Mouse (Mus musculus) brown adipose tissue, adult 24 weeks (tissue): Measurements from ENCODE around the gene Mgat5. TPM values are rescaled to one million over a fixed set of nuclear protein-coding genes. Genes with fewer than 3 reads are reported as not detected.

ENCODE experiments used
- H3K27ac ChIP-seq: fragments of 200-500 bp; replicated peaks from 2 replicates; pipeline ENCODE4 v1.5.1; 2012; ENCODE audit warnings: low read depth, mild to moderate bottlenecking, low read length
- H3K4me1 ChIP-seq: fragments of 200-500 bp; 2 replicates; pipeline ENCODE4 v1.6.1; 2012; ENCODE audit warnings: low read length, mixed read lengths; ENCODE audit not compliant: control insufficient read depth, insufficient read depth, insufficient read length
- H3K4me3 ChIP-seq: fragments of 200-500 bp; 2 replicates; pipeline ENCODE4 v1.5.1; 2012; ENCODE audit warnings: low read depth, mild to moderate bottlenecking, low read length, moderate library complexity; ENCODE audit not compliant: insufficient read depth
- polyA plus RNA-seq: library from polyadenylated mRNA; stranded (reverse); fragments of >200 nt; gene quantifications from 2 replicates; pipeline ENCODE4 v1.2.4, GENCODE M21; 2012; ENCODE audit not compliant: missing spikeins, insufficient read depth, insufficient read length

Gene Mgat5
- polyA plus RNA-seq, 1 experiment: 2.7 TPM

DNA sequence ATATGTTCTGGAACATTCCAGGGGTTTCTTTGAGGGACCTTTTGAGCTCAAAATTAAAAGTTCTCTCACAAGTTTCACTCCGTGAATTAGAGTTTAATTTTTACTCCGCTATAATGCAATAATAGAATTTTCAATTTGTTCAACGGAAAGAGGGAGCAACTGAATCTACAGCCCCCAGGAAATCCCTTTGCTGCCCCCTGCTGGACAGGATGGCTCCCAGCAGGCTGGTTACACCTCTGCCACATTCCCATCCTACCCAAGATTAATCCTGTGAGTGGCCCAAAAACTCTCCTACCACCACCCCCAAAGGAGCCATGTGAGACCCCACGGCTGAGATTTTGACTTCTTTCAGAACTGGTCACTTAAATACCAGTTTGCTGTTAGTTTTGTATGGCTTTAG is 282.3 kb downstream of the Mgat5 start:
- Histone ChIP-seq H3K4me1 (no peaks in the 10 kb centered on the region), H3K27ac (no peak overlapping the region), H3K4me3 (no peak overlapping the region)

DNA sequence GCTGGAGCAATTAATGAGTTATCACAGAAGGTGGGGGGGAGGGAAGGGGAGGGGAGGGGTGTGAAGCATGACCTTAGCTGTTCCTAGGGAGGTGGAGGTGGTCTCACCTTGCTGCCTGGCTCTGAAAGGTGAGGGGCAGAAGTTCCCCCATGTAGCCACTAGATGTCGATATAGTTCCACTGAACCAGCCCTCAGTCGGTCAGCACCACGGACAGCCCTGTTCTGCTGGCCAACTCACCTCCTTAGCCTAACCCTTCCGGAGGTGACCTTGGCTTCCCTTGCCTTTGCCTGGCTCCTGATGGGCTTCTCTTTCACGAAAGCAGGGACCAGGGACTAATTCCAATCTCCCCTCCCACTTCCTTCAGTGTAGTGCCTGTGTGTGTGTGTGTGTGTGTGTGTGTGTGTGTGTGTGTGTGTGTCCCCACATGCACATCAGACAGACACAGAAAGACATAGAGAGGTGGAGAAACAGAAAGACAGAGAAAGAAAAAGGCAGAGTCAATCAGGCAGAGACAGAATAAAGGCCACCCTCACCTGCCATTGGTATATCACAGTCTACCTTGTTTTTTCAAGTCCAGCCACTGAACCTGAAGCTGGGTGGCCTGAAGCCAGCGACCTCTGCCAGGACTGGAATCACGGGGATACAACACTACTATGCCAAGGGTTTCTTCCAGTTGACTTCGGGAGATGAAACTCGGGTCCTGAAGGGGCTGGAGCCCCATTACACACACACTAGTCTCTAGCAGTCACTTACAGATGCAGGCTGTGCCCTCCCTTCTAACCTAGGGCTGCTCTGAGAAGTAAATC is 292.1 kb downstream of the Mgat5 start:
- H3K27ac ChIP-seq: no peak overlapping the region
- H3K4me1 ChIP-seq: no peaks in the 10 kb centered on the region
- no peak overlapping the region for H3K4me3 ChIP-seq

DNA sequence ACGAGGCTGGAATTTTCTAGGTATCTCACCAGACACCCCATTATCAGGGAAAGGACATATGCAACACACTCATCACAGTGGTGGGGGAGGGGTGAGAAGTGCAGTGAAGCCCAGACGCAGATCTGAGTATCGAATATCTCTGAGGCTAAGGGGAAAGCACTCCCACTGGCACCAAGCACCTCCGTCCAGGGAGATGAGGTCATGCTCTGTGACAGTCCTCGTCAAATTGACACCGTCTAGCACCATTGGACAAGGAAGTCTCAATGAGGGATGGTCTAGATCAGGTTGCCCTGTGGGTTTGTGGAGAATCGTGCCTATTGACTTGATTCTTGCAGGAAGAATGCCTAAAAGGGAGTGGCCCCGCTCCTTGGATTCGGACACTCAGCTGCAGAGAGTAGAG is 293.9 kb downstream of the Mgat5 start:
- no peak overlapping the region for H3K27ac ChIP-seq
- H3K4me3 ChIP-seq: no peak overlapping the region
- H3K4me1 ChIP-seq: no peaks in the 10 kb centered on the region

DNA sequence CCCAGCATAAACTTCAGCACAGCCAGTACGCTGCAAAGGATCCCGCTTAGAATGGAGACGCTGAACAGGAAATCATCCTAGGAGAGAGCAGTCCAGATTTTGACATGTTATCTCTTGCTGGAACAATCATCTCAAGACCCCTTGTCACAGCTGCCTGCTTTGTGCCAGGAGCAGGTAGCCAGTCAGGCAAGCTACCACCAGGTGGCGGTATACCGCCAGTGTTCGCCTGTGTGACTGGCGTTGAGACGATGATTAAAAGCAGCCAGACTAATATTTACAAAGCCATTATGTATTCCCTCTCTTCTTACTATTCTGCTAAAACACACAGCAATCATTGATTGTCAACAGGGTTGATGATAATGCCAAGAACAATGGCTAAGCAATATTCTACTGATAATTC is 295.4 kb downstream of the Mgat5 start:
- Histone ChIP-seq H3K4me1 (no peaks in the 10 kb centered on the region), H3K4me3 (no peak overlapping the region), H3K27ac (no peak overlapping the region)

DNA sequence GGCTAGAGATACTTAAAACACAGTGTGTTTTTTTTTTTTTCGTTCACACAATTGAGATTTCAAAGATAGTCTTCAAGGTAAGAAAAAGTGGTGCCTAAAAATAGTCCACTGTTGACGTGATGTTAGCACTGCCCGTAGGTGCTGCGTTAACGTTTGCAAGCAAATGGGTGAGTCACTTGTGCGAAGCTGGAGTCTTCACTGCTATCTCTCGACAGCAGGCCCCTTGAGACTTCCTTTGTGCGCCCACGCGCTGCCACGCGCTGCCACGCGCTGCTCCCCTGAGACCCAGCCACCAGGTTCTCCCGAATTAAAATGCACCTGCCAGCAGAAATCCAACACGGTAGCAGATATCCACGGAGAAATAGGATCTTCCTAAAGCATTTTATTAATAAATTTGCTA is 295.9 kb downstream of the Mgat5 start:
- H3K4me3 ChIP-seq: no peak overlapping the region
- no peaks in the 10 kb centered on the region for H3K4me1 ChIP-seq
- no peak overlapping the region for H3K27ac ChIP-seq

DNA sequence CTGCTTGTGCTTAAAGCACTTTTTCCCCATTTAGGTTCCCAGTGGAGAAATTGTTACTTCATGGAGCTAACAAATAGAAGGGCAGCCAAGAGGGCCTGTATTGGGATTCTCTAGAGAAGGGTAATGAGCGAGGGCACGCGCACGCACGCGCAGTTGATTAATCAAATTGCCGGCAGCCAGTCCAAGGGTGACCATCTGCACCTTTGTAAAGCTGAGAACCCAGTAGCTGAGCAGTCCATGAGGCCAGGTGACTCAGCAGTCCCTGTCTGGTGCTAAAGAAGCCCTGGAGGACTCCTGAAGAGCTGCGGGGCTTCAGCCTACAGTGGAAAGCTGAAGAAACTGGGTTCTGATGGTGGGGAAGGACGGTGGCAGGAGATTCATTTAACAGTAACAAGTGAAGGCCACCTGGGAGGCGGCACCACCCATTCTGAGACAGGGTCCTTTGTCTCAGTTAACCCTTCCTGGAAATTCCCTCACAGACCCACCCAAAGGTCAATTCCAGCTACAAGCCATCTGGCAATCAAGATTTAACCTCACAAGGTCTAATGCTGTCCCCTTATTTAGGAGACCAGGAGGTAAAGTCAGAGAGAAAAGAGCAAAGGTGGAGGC is 302.3 kb downstream of the Mgat5 start:
- H3K4me1 ChIP-seq: no peaks in the 10 kb centered on the region
- no peak overlapping the region for H3K4me3 ChIP-seq
- no peak overlapping the region for H3K27ac ChIP-seq

DNA sequence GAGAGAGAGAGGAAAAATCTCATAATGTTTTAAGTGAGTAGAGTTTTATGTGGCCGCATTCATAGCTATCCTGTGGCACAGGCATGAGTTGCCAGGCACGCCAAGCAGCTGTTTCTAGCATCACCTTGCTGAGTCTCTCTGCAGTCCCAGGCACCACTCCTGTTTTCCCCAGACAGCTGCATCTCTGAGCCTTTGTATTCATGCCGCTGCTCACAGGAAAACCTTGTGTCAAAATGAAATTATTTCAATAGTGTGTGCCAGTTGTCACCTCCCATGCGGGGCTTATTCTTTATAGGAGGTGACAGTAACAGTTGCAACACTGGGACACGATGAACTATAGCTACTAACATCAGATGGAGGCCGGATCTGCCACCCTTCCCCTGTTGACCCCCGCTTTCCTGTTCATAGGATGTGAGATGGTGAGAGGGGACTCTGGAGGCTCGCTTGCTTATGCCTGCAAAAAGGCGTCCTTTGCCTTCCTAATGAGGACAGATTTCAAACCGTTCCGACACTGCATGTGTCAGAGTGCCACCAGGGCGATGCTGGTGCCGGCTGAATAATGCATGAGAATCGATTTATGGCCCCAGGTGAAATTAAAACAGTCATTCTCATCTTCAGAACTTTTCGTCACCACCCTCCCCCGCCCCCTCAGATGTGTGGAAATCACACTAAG is 303.4 kb downstream of the Mgat5 start:
- Histone ChIP-seq H3K4me3 (no peak overlapping the region), H3K27ac (no peak overlapping the region), H3K4me1 (no peaks in the 10 kb centered on the region)

DNA sequence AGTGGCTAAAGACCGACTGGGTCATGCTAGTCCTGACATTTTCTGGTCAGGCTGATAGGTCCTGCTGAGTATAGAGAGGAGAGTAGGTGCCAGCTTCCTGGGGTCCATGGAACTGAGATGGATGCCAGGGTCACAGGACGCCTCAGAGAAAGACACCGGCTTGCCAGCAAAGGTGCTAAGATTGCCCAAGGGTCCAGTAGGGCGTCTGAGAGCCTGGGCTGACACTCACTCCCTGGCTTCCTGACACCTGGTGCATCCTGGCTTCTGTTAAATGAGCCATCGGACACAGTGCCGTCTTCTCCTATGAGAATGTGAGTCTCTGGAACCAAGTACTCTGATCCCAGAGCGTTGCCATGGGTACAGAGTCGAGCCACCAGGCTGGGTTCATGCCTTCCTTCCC is 304.1 kb downstream of the Mgat5 start:
- H3K27ac ChIP-seq: no peak overlapping the region
- H3K4me3 ChIP-seq: no peak overlapping the region
- no peaks in the 10 kb centered on the region for H3K4me1 ChIP-seq

DNA sequence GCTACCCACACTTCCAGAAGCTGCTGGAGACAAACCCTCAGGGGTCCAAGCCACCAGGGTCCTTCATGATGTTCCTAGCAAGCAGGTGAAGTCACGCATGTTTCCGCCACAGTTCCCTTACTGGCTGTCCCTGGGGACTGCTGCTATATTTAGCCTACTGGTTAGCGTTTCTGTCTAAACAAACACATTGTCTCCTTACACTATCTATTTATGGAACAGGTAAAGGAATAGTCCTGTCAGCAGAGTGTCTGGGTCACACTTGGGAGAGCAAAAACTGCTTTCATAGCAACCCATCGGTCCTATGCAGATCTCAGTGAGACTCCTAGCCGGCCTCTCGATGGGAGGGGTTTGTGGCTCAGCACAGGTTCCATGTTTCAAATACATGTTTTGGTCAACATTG is 306.5 kb downstream of the Mgat5 start:
- no peak overlapping the region for H3K4me3 ChIP-seq
- H3K27ac ChIP-seq: no peak overlapping the region
- no peaks in the 10 kb centered on the region for H3K4me1 ChIP-seq

DNA sequence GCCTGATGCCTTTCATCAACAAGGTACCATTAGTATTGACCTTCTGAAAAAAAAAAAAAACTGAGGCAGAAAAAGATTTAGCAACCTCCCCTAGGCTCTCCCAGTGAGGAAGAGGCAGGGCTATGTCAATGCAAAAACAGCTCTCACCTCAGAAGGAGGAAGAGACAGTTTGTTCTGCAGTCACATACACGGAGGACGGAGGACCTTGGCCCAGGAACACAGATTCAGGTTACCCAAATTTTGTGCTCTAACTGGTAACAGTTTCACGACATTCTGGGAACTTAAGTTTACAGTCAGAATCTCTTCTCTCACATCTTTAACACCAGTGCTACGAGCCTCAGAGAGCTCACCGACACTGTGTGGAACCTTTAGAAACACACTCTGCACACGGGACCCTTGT is 307.9 kb downstream of the Mgat5 start:
- H3K4me3 ChIP-seq: no peak overlapping the region
- no peak overlapping the region for H3K27ac ChIP-seq
- no peaks in the 10 kb centered on the region for H3K4me1 ChIP-seq

DNA sequence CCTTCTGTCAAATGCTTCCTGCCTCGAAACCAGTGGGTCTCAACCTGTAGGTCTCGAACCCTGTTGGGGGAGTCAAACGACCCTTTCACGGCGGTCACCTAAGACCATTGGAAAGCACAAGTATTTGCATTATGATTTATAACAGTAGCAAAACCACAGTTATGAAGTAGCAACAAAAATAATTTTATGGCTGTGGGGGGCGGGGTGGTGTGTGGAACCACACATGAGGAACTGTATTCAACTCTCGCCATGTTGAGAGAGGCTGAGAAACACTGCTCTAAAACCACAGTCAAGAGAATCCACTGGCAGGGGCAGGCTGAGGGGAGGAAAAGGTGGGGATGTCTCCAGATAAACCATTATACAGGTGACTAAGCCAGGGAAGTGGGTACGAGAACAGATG is 308.3 kb downstream of the Mgat5 start:
- H3K4me1 ChIP-seq: no peaks in the 10 kb centered on the region
- H3K4me3 ChIP-seq: no peak overlapping the region
- H3K27ac ChIP-seq: no peak overlapping the region

DNA sequence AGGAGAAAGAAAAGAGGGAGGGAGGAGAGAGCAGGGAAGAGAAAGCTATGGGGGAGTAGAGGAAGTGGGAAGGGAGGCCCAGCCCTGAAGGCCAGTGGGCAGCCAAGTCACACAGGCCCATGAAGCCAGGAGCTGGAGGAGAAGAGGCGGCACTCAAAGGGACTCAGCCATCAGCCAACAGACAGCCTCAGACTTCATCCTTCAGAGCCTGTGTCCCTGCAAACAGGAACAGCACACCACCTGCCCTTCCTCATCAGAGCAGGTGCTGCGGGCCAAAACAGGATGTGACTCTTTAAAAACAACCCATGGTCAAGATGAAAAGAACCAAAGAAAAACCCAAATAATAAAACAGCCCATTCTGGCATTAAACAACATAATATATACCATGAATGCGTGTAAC is 308.8 kb downstream of the Mgat5 start:
- H3K4me1 ChIP-seq: no peaks in the 10 kb centered on the region
- H3K4me3 ChIP-seq: no peak overlapping the region
- H3K27ac ChIP-seq: no peak overlapping the region

DNA sequence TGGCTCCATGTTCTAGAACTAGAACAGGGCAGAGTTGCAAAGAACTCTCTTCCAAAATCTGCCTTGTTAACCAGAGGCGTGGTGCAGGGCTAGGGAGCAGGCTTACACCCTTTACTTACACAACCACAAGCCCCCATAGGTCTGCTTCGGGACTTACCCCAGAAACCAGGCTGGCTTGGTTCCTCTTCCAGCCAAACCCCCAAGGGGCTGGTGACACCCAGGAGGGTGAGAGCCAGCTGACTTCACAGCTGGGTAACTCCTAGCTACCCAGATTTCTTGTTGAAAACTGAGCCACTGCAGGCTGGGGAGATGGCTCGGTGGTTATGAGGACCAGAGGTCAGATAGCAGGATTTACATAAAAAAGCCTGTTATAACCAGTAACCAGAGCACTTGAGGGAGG is 309.7 kb downstream of the Mgat5 start:
- no peak overlapping the region for H3K4me3 ChIP-seq
- H3K27ac ChIP-seq: no peak overlapping the region
- H3K4me1 ChIP-seq: no peaks in the 10 kb centered on the region

DNA sequence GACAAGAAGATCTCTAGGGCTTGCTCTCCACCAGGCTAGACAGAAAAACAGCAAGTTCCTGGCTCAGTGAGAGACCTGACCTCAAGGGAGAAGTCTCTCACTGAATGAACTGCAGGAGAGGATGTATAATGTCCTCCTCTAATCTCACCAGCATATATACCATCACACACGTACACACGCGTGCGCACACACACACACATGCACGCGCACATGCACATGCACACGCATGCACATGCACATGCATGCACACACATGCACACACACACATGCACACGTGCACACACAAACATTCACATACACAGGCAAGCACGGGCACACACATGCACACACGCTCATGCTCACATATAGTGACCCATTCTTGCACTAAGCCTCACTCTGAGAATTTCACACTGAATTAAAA is 310.1 kb downstream of the Mgat5 start:
- H3K4me1 ChIP-seq: no peaks in the 10 kb centered on the region
- H3K4me3 ChIP-seq: no peak overlapping the region
- no peak overlapping the region for H3K27ac ChIP-seq

DNA sequence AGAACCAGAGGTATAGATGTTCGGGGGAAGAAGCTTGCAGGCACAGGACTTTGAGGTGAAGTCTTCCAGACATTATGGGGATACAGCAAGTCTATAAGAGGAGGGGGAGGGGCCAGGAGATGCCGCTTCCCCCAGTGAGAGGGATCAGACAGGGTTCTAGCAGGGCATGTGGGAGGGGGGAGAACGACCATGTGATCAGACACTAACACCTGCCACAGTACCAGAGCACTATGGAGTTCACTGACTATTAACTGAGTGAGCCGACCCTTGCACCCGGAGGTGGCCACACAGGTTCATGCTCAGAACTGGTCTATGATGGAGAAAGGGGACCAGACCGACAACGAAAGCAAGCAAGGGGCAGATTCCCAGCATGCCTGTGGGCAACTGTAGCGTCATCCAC is 318.5 kb downstream of the Mgat5 start:
- H3K27ac ChIP-seq: no peak overlapping the region
- no peak overlapping the region for H3K4me3 ChIP-seq
- no peaks in the 10 kb centered on the region for H3K4me1 ChIP-seq
